8 mouse cellular contexts compared by ENCODE assay signal in the genomic region with DNA sequence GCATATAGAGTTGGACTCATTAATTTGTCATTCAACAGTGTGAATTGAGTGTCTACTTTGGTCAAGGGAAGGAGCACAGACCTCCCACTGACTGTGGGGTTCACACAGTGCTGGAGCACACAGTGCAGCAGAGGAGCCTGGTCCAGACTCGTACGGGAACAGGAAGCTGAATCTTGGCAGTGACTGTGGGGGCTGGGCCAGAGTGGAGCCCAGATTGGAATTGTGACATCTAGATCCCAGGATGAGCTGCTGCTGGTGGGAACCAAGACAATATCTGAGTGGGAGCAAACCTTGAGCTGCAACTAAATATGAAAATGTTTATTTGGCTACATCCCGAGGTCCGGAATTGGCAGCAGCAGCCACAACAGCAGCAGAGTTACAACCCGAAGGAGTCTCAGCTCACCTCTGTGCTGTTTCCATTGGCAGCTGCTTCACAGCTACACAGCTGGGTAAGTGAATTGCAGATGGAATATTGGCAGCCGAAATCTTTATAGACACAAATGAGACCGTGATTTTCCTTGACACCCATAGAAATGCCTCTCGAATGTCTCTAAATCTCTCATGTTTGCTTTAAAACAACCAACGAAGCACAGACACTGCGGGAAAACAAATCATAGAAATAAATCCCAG.
DNase-seq lines count a peak whose midpoint lies in the region; ATAC-seq and TF ChIP-seq lines count a peak whose summit lies in the region.

No protein-coding gene starts in this region.

- H3K4me3 ChIP-seq in kidney, postnatal 0 days (replicated peaks; ENCODE audit: low read depth, low read length) = no peak overlapping the region
- H3K4me3 ChIP-seq in embryonic facial prominence, embryonic 14.5 days (ENCODE audit: low read depth, low read length) = no peak overlapping the region
- H3K4me3 ChIP-seq in intestine, embryonic 15.5 days (replicated peaks) = no peak overlapping the region

- no peak for TF ChIP-seq CTCF in kidney, postnatal 0 days (IDR thresholded peaks at IDR 0.05; ENCODE audit: low read depth)

- H3K27me3 ChIP-seq in kidney, postnatal 0 days (ENCODE audit: insufficient read depth, low read length) = no peaks in the 10 kb centered on the region
- H3K27me3 ChIP-seq in embryonic facial prominence, embryonic 14.5 days (replicated peaks; ENCODE audit: control insufficient read depth, insufficient read depth, low read length) = no peaks in the 10 kb centered on the region
- H3K27me3 ChIP-seq in intestine, embryonic 15.5 days (replicated peaks) = no peaks in the 10 kb centered on the region

- peak; percentile 60 for DNase-seq in kidney, postnatal 0 days (ENCODE audit: low spot score)
- DNase-seq in kidney, postnatal 14 days = no peak
- DNase-seq in embryonic facial prominence, embryonic 14.5 days (ENCODE audit: low spot score) = peak; percentile 68
- DNase-seq in gastrocnemius, postnatal 10 days = peak; percentile 20
- DNase-seq in cerebellum, adult 11-12 months = no peak
- no peak for DNase-seq in spleen, postnatal 36 days (ENCODE audit: low spot score in 2 of 2)
- no peak for DNase-seq in left cerebral cortex, adult 18-20 months (ENCODE audit: low spot score in 2 of 2)

- no peak for ATAC-seq in kidney, postnatal 0 days (replicated peaks; ENCODE audit: low FRiP score, low read depth)
- ATAC-seq in embryonic facial prominence, embryonic 14.5 days (ENCODE audit: low read depth) = no peak; the same call in 1 of the 2 replicates
- no peak for ATAC-seq in intestine, embryonic 15.5 days

- peak overlapping the region; percentile 17; the same call in 1 of the 2 replicates for H3K4me2 ChIP-seq in kidney, postnatal 0 days (ENCODE audit: low read length)
- H3K4me2 ChIP-seq in embryonic facial prominence, embryonic 14.5 days (ENCODE audit: low read depth, low read length) = peak overlapping the region; percentile 14; the same call in 1 of the 2 replicates
- H3K4me2 ChIP-seq in intestine, embryonic 15.5 days (replicated peaks) = peak overlapping the region; percentile 35

- no peaks in the 10 kb centered on the region for H3K9me3 ChIP-seq in kidney, postnatal 0 days (replicated peaks; ENCODE audit: low read length)
- H3K9me3 ChIP-seq in embryonic facial prominence, embryonic 14.5 days (ENCODE audit: control insufficient read depth, low read length) = no peaks in the 10 kb centered on the region
- no peaks in the 10 kb centered on the region for H3K9me3 ChIP-seq in intestine, embryonic 15.5 days

- no peaks in the 10 kb centered on the region for H3K4me1 ChIP-seq in kidney, postnatal 0 days (replicated peaks; ENCODE audit: insufficient read depth, low read length)
- no peaks in the 10 kb centered on the region for H3K4me1 ChIP-seq in embryonic facial prominence, embryonic 14.5 days (ENCODE audit: control insufficient read depth, insufficient read depth, low read length)
- no peaks in the 10 kb centered on the region for H3K4me1 ChIP-seq in intestine, embryonic 15.5 days (replicated peaks)

- H3K36me3 ChIP-seq in kidney, postnatal 0 days (ENCODE audit: insufficient read depth, low read length) = no peaks in the 10 kb centered on the region
- H3K36me3 ChIP-seq in embryonic facial prominence, embryonic 14.5 days (ENCODE audit: control insufficient read depth, insufficient read depth, low read length) = no peaks in the 10 kb centered on the region
- H3K36me3 ChIP-seq in intestine, embryonic 15.5 days = no peaks in the 10 kb centered on the region

- 54% methylated on average over 10 of the region's 10 CpGs for WGBS in kidney, postnatal 0 days
- 41% methylated on average over 10 of the region's 10 CpGs for WGBS in embryonic facial prominence, embryonic 14.5 days
- WGBS in intestine, embryonic 15.5 days = 36% methylated on average over 10 of the region's 10 CpGs

- H3K27ac ChIP-seq in kidney, postnatal 0 days = no peak overlapping the region
- H3K27ac ChIP-seq in embryonic facial prominence, embryonic 14.5 days (replicated peaks; ENCODE audit: low read depth, low read length) = peak overlapping the region; percentile 29; the same call in 1 of the 2 replicates
- peak overlapping the region; percentile 22; the same call in 1 of the 2 replicates for H3K27ac ChIP-seq in intestine, embryonic 15.5 days

- H3K9ac ChIP-seq in kidney, postnatal 0 days (ENCODE audit: low read depth, low read length) = no peak overlapping the region
- no peak overlapping the region for H3K9ac ChIP-seq in embryonic facial prominence, embryonic 14.5 days (ENCODE audit: low read depth, low read length)
- H3K9ac ChIP-seq in intestine, embryonic 15.5 days = no peak overlapping the region

Comparison
In these comparisons a context has a peak if more than half of its experiments do, and no peak if none do; other contexts are left out.
1. DNase-seq: peak in kidney, postnatal 0 days (single experiment), embryonic facial prominence, embryonic 14.5 days (single experiment) and gastrocnemius, postnatal 10 days (single experiment); none in kidney, postnatal 14 days (single experiment), cerebellum, adult 11-12 months (single experiment), spleen, postnatal 36 days (0 of 2) and left cerebral cortex, adult 18-20 months (0 of 2).
2. Peak in every context shown above with its lines, with median percentiles within 50 percentile points of each other: H3K4me2 ChIP-seq.